Mouse (Mus musculus) thymus, postnatal 25 days (tissue): ENCODE results near the gene Krtap1-4.

Experiments
- DNase-seq: peaks from one replicate; pipeline ENCODE4 v3.0.0; 2022

Krtap1-4 gene

GRCm38 (mm10) chr11:99547892-99548291, 35.6 kb downstream of the Krtap1-4 start:
- no peak for DNase-seq

DNA sequence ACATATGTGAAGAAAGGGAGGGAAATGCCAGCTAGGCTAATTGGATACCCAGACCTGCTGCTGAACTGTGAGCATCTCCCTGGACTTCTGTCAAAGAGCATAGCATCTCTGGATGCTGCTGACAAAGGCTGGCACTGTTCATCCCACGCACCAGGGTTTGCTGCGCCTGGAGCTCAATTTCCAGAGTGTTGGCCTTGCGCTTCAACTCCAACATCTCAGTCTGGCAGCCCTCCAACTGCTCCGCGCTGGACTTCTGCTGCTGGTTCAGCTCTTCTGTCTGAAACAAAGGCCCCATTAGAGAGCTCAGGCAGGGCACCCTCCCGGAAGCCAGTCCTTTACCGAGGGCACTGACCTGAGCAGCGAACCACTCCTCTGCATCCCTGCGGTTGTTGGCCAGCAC, 43.7 kb downstream of the Krtap1-4 start:
- no peak for DNase-seq
